Mouse (Mus musculus) limb, embryonic 11.5 days (tissue): ENCODE measurements around the gene Ghr. TPM values are rescaled to one million over a fixed set of nuclear protein-coding genes. Genes with fewer than 3 reads are reported as not detected.

Experiments
- ATAC-seq: fragments of 200-750 bp; cut with Nextera tagmentation; 2 replicates; pipeline ENCODE4 v1.8.0; 2017; ENCODE audit warnings: low read depth; ENCODE audit not compliant: insufficient number of reproducible peaks, low FRiP score, low TSS enrichment
- DNase-seq: peaks from one replicate; pipeline ENCODE4 v3.0.0-alpha.2; 2015; ENCODE audit warnings: low spot score
- H3K27ac ChIP-seq: fragments of 300-500 bp; sonication (generic); replicated peaks from 2 replicates; pipeline ENCODE4 v1.5.1; 2014; ENCODE audit warnings: low read depth, mild to moderate bottlenecking, low read length
- H3K27me3 ChIP-seq: fragments of 300-500 bp; sonication (generic); 2 replicates; pipeline ENCODE4 v1.6.1; 2014; ENCODE audit warnings: mild to moderate bottlenecking, low read length, mixed read lengths; ENCODE audit not compliant: control insufficient read depth, insufficient read depth
- H3K36me3 ChIP-seq: fragments of 300-500 bp; sonication (generic); 2 replicates; pipeline ENCODE4 v1.6.1; 2014; ENCODE audit warnings: mild to moderate bottlenecking, low read length, moderate library complexity, mixed read lengths; ENCODE audit not compliant: control insufficient read depth, insufficient read depth
- H3K4me1 ChIP-seq: fragments of 300-500 bp; sonication (generic); 2 replicates; pipeline ENCODE4 v1.6.1; 2014; ENCODE audit warnings: low read length, mixed read lengths; ENCODE audit not compliant: control insufficient read depth, insufficient read depth
- H3K4me2 ChIP-seq: fragments of 300-500 bp; sonication (generic); 2 replicates; pipeline ENCODE4 v1.6.1; 2014; ENCODE audit warnings: low read depth, mild to moderate bottlenecking, moderate library complexity; ENCODE audit not compliant: severe bottlenecking
- H3K4me3 ChIP-seq: fragments of 300-500 bp; sonication (generic); 2 replicates; pipeline ENCODE4 v1.5.1; 2014; ENCODE audit warnings: low read depth, low read length
- H3K9ac ChIP-seq: fragments of 300-500 bp; sonication (generic); 2 replicates; pipeline ENCODE4 v1.6.1; 2014; ENCODE audit warnings: mild to moderate bottlenecking, low read length
- H3K9me3 ChIP-seq: fragments of 300-500 bp; sonication (generic); 2 replicates; pipeline ENCODE4 v1.6.1; 2016; ENCODE audit warnings: low read length; ENCODE audit not compliant: control insufficient read depth
- WGBS: fragments of 180-500 bp; shearing (Covaris S2); extraction: QIAGEN DNeasy Blood & Tissue Kit; methylation state at CpG from one replicate; pipeline ENCODE4 v1.1.7; 2014; 5-methylcytosine and 5-hydroxymethylcytosine counted together
- polyA plus RNA-seq: library from polyadenylated mRNA; unstranded; fragments of >200 nt; fragmentation: Nextera tagmentation; extraction: Ambion mirVana; gene quantifications from 2 replicates; pipeline ENCODE4 v1.2.1, GENCODE M21; 2014

Ghr gene
- polyA plus RNA-seq, 1 experiment from 2014 or later = 26.3 TPM

DNA sequence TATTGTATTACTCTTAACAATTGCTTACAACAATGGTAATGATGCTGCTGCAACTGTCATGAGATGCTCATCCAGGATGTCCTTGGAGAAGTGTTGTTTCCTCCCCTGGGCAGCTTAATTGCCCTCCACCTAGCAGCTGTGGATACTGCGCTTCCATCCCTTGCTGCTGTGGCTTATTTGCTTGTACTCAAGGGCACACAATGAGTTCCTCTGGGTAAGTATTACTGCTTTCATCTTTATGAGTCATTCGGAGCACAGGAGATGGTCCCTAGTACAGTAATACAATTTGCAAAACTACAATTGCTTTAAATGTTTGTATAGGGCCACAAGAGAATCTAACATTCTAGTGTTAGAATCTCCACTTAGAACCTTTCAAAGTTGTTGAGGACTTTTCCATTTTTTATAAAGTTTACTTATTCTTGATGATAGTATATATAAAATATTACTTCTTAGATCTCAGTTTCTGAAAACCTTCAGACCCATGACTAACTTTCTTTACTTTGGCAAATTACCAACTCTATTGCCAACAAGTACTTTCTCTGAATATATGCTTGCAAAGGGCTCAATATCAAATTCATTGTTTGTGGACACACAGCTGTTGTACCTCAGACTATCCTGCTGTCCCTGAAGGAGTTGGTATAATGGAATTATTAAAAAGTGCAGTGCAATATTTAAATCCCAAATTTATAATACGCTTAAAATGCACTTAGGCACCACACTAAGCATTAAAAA is 185.8 kb downstream of the Ghr start:
- WGBS = 93% methylated on average over 3 of the region's 3 CpGs
- no peak overlapping the region for H3K4me2 ChIP-seq
- H3K4me3 ChIP-seq = no peak overlapping the region
- H3K9me3 ChIP-seq = no peaks in the 10 kb centered on the region
- no peak overlapping the region for H3K27ac ChIP-seq
- no peak for DNase-seq
- H3K9ac ChIP-seq = no peak overlapping the region
- H3K36me3 ChIP-seq = no peaks in the 10 kb centered on the region
- H3K4me1 ChIP-seq = no peaks in the 10 kb centered on the region
- no peaks in the 10 kb centered on the region for H3K27me3 ChIP-seq
- ATAC-seq = no peak

DNA sequence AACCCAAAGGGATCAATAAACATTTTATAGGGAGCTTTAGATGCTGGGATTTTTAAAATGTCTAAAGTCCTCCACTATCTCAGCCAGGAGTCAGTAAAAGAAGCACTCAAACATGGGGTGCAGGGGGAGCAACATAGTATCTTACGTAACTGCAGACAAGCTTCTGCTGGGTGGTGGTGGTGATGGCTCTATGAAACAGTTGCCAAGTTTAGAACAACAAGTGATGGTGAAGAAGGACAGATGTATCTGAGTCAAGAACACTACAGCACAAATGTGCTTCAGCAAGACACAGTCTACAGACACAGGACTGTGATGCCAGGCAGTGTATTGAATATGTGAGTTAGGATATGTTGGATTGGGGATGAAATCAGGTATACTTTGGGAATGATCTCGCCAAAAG is 187.1 kb downstream of the Ghr start:
- H3K27ac ChIP-seq = no peak overlapping the region
- WGBS = 79% methylated on average over 2 of the region's 2 CpGs
- no peaks in the 10 kb centered on the region for H3K27me3 ChIP-seq
- ATAC-seq = no peak
- H3K9me3 ChIP-seq = no peaks in the 10 kb centered on the region
- no peaks in the 10 kb centered on the region for H3K36me3 ChIP-seq
- DNase-seq = no peak
- no peaks in the 10 kb centered on the region for H3K4me1 ChIP-seq
- H3K4me2 ChIP-seq = no peak overlapping the region
- H3K4me3 ChIP-seq = no peak overlapping the region
- H3K9ac ChIP-seq = no peak overlapping the region

DNA sequence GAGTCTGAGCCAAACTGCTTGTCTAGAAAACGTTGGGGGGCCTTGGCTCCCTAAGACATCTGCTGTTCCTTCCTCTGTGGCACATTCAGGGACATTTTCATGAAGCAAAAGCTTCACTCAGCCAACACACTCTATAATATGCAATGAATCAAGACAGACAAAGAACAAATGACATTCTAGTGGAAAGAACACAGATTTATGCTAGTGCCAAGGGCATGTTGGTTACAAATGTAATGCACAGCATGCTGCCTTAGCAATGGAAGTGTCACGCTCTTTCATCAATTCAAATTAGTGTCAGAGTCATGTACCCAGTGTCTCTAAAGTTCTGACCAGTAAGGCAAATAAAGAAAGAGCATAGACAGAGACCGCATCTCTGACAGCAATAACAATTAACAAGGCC is 187.6 kb downstream of the Ghr start:
- 60% methylated on average over 3 of the region's 3 CpGs for WGBS
- Histone ChIP-seq H3K27ac (no peak overlapping the region), H3K9ac (no peak overlapping the region), H3K4me2 (no peak overlapping the region), H3K9me3 (no peaks in the 10 kb centered on the region), H3K36me3 (no peaks in the 10 kb centered on the region), H3K4me3 (no peak overlapping the region), H3K4me1 (no peaks in the 10 kb centered on the region), H3K27me3 (no peaks in the 10 kb centered on the region)
- DNase-seq (no peak), ATAC-seq (no peak)

- H3K9me3 ChIP-seq = no peaks in the 10 kb centered on the region
- H3K4me2 ChIP-seq = no peak overlapping the region
- H3K9ac ChIP-seq = no peak overlapping the region
- ATAC-seq (no peak), DNase-seq (no peak)
- H3K27ac ChIP-seq = no peak overlapping the region
- no peaks in the 10 kb centered on the region for H3K4me1 ChIP-seq
- H3K4me3 ChIP-seq = no peak overlapping the region
- H3K27me3 ChIP-seq = no peaks in the 10 kb centered on the region
- no peaks in the 10 kb centered on the region for H3K36me3 ChIP-seq
Observed at GRCm38 (mm10) chr15:3390722-3391121, 192.6 kb downstream of the Ghr start.

DNA sequence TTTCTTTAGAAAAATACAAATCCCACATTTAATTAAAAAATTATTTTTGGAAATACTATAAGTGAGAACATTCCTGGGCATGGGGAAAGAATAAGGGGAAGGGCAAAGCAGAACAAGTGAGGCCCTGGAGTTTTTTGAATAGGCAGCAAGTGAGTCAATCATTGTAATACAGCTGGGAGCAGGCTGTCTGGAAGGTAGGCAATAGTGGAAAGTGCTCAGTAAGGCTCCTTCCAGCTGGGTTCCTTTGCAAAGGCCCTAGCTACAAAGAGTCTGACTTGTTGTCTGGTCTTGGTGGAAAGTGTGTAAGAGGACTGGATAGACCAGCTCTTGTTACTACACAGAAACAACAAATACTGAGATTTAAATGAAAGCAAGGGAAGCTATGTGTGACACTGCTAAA is 194.3 kb downstream of the Ghr start:
- ATAC-seq = no peak
- no peak overlapping the region; the same call in 1 of the 2 replicates for H3K27ac ChIP-seq
- H3K4me3 ChIP-seq = no peak overlapping the region
- no peaks in the 10 kb centered on the region for H3K4me1 ChIP-seq
- H3K9ac ChIP-seq = no peak overlapping the region
- H3K4me2 ChIP-seq = no peak overlapping the region
- H3K9me3 ChIP-seq = no peaks in the 10 kb centered on the region
- H3K36me3 ChIP-seq = no peaks in the 10 kb centered on the region
- H3K27me3 ChIP-seq = no peaks in the 10 kb centered on the region
- DNase-seq = no peak

DNA sequence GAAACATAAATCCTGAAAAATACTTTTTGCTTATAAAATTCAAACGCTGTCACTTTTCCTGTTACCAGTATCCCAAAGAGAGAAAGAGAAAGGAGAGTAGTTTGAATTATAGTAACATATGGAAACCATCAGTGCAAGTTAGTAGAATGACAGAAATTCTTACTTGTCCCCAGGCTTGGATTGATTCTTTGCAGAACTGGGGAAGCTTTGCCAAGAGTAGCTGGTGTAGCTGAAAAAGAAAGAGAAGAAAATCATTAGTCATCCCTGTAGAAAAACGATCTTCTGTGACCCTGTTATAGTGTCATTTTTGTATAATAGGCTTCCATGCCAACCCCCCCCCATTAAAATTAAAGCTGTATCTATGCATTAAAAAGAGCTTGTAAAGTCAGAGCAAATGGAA is 194.8 kb downstream of the Ghr start:
- Histone ChIP-seq H3K4me2 (no peak overlapping the region), H3K4me3 (no peak overlapping the region), H3K4me1 (no peaks in the 10 kb centered on the region), H3K36me3 (no peaks in the 10 kb centered on the region), H3K27me3 (no peaks in the 10 kb centered on the region), H3K27ac (no peak overlapping the region; the same call in 1 of the 2 replicates), H3K9me3 (no peaks in the 10 kb centered on the region), H3K9ac (no peak overlapping the region)
- 55% methylated on average over 2 of the region's 2 CpGs for WGBS
- DNase-seq (no peak), ATAC-seq (no peak)

- H3K27ac ChIP-seq = no peak overlapping the region
- no peaks in the 10 kb centered on the region for H3K27me3 ChIP-seq
- no peaks in the 10 kb centered on the region for H3K9me3 ChIP-seq
- no peak overlapping the region for H3K9ac ChIP-seq
- no peak for ATAC-seq
- H3K36me3 ChIP-seq = no peaks in the 10 kb centered on the region
- no peak overlapping the region for H3K4me3 ChIP-seq
- 80% methylated on average over 2 of the region's 2 CpGs for WGBS
- H3K4me2 ChIP-seq = no peak overlapping the region
- no peaks in the 10 kb centered on the region for H3K4me1 ChIP-seq
- no peak for DNase-seq
Observed at GRCm38 (mm10) chr15:3383788-3384187, 199.5 kb downstream of the Ghr start.

DNA sequence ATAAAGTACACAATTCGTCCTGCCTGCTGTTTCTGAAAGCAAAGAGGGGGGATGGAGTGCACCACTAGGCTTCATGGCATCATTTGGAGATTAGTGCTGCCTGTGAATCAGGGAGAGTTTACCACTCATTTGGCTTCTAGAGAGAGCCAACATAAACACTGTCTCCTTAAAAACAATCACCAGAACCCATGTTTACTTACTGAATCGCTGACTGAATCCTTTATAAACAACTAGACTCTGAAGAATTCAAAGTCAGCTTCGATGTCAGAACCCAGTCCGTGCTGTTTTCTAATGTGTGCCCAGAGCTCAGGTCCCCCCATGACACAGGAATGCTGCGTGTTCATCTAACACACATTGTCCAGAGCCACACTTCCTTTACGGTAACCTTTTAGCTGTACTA is 201.9 kb downstream of the Ghr start:
- ATAC-seq = no peak
- WGBS = 62% methylated on average over 6 of the region's 6 CpGs

GRCm38 (mm10) chr15:3368261-3368832 is 214.9 kb downstream of the Ghr start:
- H3K4me2 ChIP-seq = no peak overlapping the region
- DNase-seq (no peak), ATAC-seq (peak; percentile 67; the same call in 1 of the 2 replicates)
- H3K4me1 ChIP-seq = no peaks in the 10 kb centered on the region
- H3K9me3 ChIP-seq = no peaks in the 10 kb centered on the region; the same call in 1 of the 2 replicates
- WGBS = 31% methylated on average over 2 of the region's 2 CpGs
- no peaks in the 10 kb centered on the region for H3K27me3 ChIP-seq
- H3K36me3 ChIP-seq = no peaks in the 10 kb centered on the region
- no peak overlapping the region for H3K9ac ChIP-seq
- H3K4me3 ChIP-seq = no peak overlapping the region
- H3K27ac ChIP-seq = no peak overlapping the region

More for the DNA sequence above, 201.9 kb downstream of the Ghr start:
- Histone ChIP-seq H3K36me3 (no peaks in the 10 kb centered on the region), H3K27ac (no peak overlapping the region), H3K9ac (no peak overlapping the region), H3K9me3 (no peaks in the 10 kb centered on the region), H3K27me3 (no peaks in the 10 kb centered on the region), H3K4me1 (no peaks in the 10 kb centered on the region), H3K4me3 (no peak overlapping the region), H3K4me2 (no peak overlapping the region)
- no peak for DNase-seq
